Mouse (Mus musculus) ES-E14 (cell line): Measurements from ENCODE around the gene Gm10197.

Experiments
- CHD2 ChIP-seq: IDR thresholded peaks from 2 replicates; pipeline ENCODE4 v1.6.1; 2014; ENCODE audit warnings: mild to moderate bottlenecking, low read depth, low read length, inconsistent platforms
- ZNF384 ChIP-seq: IDR thresholded peaks from 2 replicates; pipeline ENCODE4 v1.6.1; 2012; ENCODE audit warnings: low read depth, low read length, inconsistent platforms

GRCm38 (mm10) chr19:53412149-53412848, 40.7 kb upstream of the Gm10197 start:
- 0 out of 2 replicates have a peak, but pooled peaks have one; percentile 28 for TF ChIP-seq ZNF384
- TF ChIP-seq CHD2 = no peak
